Mouse (Mus musculus): ENCODE data around the gene Mrpl52. TPM values are rescaled to one million over a fixed set of nuclear protein-coding genes. Genes with fewer than 3 reads are reported as not detected.
A peak's percentile ranks its signal among the peaks of the same experiment; 100 is the strongest.

The Mrpl52 gene
- polyA plus RNA-seq, 1 experiment from 2014 or later: 218 TPM

GRCm38 (mm10) chr14:54413877-54414700, 12.6 kb upstream of the Mrpl52 start:
- peak; percentile 30; the same call in 1 of the 2 replicates for ATAC-seq (ENCODE audit: insufficient number of reproducible peaks, low FRiP score, low TSS enrichment, low read depth)
- no peaks in the 10 kb centered on the region for H3K27me3 ChIP-seq
- peak overlapping the region; percentile 25 for H3K4me3 ChIP-seq
- no peaks in the 10 kb centered on the region for H3K36me3 ChIP-seq
- 9% methylated on average over 18 of the region's 18 CpGs for WGBS
- peaks cover 38% of the 10 kb centered on the region for H3K4me1 ChIP-seq
- no peaks in the 10 kb centered on the region for H3K9me3 ChIP-seq
- H3K4me2 ChIP-seq: peak overlapping the region; percentile 46
- peak overlapping the region; percentile 23 for H3K27ac ChIP-seq
- H3K9ac ChIP-seq: no peak overlapping the region

- no peak overlapping the region for H3K4me2 ChIP-seq
- WGBS: 25% methylated on average over 13 of the region's 13 CpGs
- no peak for ATAC-seq (ENCODE audit: insufficient number of reproducible peaks, low FRiP score, low TSS enrichment, low read depth)
Observed at GRCm38 (mm10) chr14:54415241-54416020, 11.3 kb upstream of the Mrpl52 start.

GRCm38 (mm10) chr14:54416229-54416775, 10.4 kb upstream of the Mrpl52 start:
- Histone ChIP-seq H3K9ac (no peak overlapping the region), H3K4me2 (no peak overlapping the region), H3K9me3 (no peaks in the 10 kb centered on the region), H3K4me1 (peaks cover 29% of the 10 kb centered on the region), H3K36me3 (no peaks in the 10 kb centered on the region), H3K27me3 (no peaks in the 10 kb centered on the region), H3K4me3 (no peak overlapping the region), H3K27ac (no peak overlapping the region)
- no peak for ATAC-seq (ENCODE audit: insufficient number of reproducible peaks, low FRiP score, low TSS enrichment, low read depth)
- WGBS: 26% methylated on average over 5 of the region's 5 CpGs

More at GRCm38 (mm10) chr14:54415241-54416020, 11.3 kb upstream of the Mrpl52 start:
- H3K36me3 ChIP-seq: no peaks in the 10 kb centered on the region
- no peaks in the 10 kb centered on the region for H3K27me3 ChIP-seq
- no peak overlapping the region for H3K4me3 ChIP-seq
- H3K27ac ChIP-seq: no peak overlapping the region
- H3K9ac ChIP-seq: no peak overlapping the region
- H3K4me1 ChIP-seq: peaks cover 29% of the 10 kb centered on the region
- no peaks in the 10 kb centered on the region for H3K9me3 ChIP-seq

DNA sequence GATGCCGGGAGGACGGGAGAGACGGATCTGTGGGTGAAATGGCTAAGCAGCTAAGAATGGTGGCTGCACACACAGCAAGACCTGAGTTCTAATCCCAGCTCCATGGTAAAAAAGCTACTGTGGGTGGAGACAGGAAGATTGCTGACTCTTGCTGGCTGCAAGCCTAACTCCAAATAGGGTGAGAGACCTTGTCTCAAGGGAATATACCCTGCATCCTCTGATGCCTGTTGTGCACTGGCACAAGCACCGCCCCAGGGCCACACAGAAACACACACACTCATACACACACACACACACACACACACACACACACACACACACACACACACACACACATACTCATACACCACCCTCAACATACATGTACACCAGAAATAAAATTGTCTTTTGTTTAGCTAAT, 9.9 kb upstream of the Mrpl52 start:
- Histone ChIP-seq H3K27ac (no peak overlapping the region), H3K4me3 (no peak overlapping the region), H3K9me3 (no peaks in the 10 kb centered on the region), H3K27me3 (no peaks in the 10 kb centered on the region), H3K4me2 (no peak overlapping the region), H3K4me1 (peaks cover 29% of the 10 kb centered on the region), H3K36me3 (no peaks in the 10 kb centered on the region), H3K9ac (no peak overlapping the region)
- 69% methylated on average over 4 of the region's 4 CpGs for WGBS
- ATAC-seq (ENCODE audit: insufficient number of reproducible peaks, low FRiP score, low TSS enrichment, low read depth): no peak

- no peak within 1 kb of the TSS for H3K9ac ChIP-seq
- H3K4me2 ChIP-seq: peak within 1 kb of the TSS; percentile 1; the same call in 1 of the 2 replicates
- H3K36me3 ChIP-seq: no peaks in the 10 kb centered on the region
- no peak within 1 kb of the TSS for H3K4me3 ChIP-seq
- H3K27ac ChIP-seq: no peak within 1 kb of the TSS
- H3K27me3 ChIP-seq: no peaks in the 10 kb centered on the region
- no peak for ATAC-seq (ENCODE audit: insufficient number of reproducible peaks, low FRiP score, low TSS enrichment, low read depth)
- H3K4me1 ChIP-seq: peaks cover 29% of the 10 kb centered on the region
- no peaks in the 10 kb centered on the region for H3K9me3 ChIP-seq
- 14% methylated on average over 19 of the region's 19 CpGs for WGBS
Observed at GRCm38 (mm10) chr14:54417623-54418081, 9.1 kb upstream of the Mrpl52 start, which contains the start of gene Slc7a7. Slc7a7 (minus strand) TSS chr14:54417780.

DNA sequence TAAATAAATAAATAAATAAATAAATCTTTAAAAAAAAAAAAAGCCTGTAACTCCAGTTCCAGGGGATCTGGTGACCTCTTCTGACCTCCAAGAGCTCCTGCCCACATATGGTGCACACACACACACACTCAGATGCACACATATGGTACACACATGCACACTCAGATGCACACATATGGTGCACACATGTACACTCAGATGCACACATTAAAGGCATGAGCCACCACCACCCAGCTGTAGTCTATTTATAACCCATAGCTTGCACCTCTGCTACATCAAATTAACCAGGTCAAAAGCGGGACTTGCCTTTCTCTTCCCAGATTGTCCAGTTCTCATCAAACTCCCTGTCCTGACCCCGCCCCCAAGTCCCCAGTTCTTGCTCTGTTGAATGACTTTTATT, 5.7 kb upstream of the Mrpl52 start:
- Histone ChIP-seq H3K27ac (no peak overlapping the region), H3K9me3 (no peaks in the 10 kb centered on the region), H3K36me3 (no peaks in the 10 kb centered on the region), H3K4me2 (no peak overlapping the region), H3K4me3 (no peak overlapping the region), H3K9ac (no peak overlapping the region), H3K4me1 (peaks cover 7% of the 10 kb centered on the region), H3K27me3 (no peaks in the 10 kb centered on the region)
- 71% methylated on average over 2 of the region's 2 CpGs for WGBS
- ATAC-seq (ENCODE audit: insufficient number of reproducible peaks, low FRiP score, low TSS enrichment, low read depth): no peak; the same call in 1 of the 2 replicates

- no peak overlapping the region for H3K4me2 ChIP-seq
- H3K36me3 ChIP-seq: no peaks in the 10 kb centered on the region
- ATAC-seq (ENCODE audit: insufficient number of reproducible peaks, low FRiP score, low TSS enrichment, low read depth): no peak
- H3K9me3 ChIP-seq: no peaks in the 10 kb centered on the region
- H3K9ac ChIP-seq: no peak overlapping the region
- no peak overlapping the region for H3K4me3 ChIP-seq
- no peaks in the 10 kb centered on the region for H3K27me3 ChIP-seq
- no peak overlapping the region for H3K27ac ChIP-seq
- peaks cover 11% of the 10 kb centered on the region for H3K4me1 ChIP-seq
- WGBS: 69% methylated on average over 5 of the region's 5 CpGs
Observed at GRCm38 (mm10) chr14:54423406-54423805, 3.3 kb upstream of the Mrpl52 start.

- no peak overlapping the region for H3K9ac ChIP-seq
- H3K9me3 ChIP-seq: no peaks in the 10 kb centered on the region
- H3K27ac ChIP-seq: no peak overlapping the region
- H3K27me3 ChIP-seq: no peaks in the 10 kb centered on the region
- no peak overlapping the region for H3K4me3 ChIP-seq
- WGBS: 82% methylated on average over 1 of the region's 1 CpGs
- H3K4me1 ChIP-seq: peaks cover 19% of the 10 kb centered on the region
- H3K4me2 ChIP-seq: no peak overlapping the region
- no peak for ATAC-seq (ENCODE audit: insufficient number of reproducible peaks, low FRiP score, low TSS enrichment, low read depth)
- H3K36me3 ChIP-seq: peaks cover 6% of the 10 kb centered on the region
Observed at GRCm38 (mm10) chr14:54424634-54425033, 2.1 kb upstream of the Mrpl52 start.

DNA sequence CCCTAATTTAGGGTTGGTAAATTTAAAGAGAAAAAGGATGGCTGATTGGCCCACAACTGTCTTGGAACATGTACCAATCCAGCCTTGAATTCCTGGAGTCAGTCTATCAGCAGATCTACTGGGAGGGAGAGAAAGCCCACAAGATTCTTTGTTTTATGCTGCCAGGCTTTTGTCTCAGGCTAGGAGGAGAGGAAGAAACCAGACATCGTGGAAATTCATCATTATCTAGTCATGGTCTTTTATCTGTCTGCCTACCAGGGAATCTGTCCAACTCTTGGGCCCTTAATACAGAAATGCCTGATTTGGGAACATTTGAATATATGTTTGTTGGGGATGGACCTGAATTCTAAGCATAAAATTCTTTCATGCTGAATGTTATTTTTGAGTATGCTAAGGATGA, 1.2 kb upstream of the Mrpl52 start:
- H3K4me3 ChIP-seq: no peak overlapping the region
- 85% methylated on average over 1 of the region's 1 CpGs for WGBS
- H3K4me1 ChIP-seq: peaks cover 28% of the 10 kb centered on the region
- no peak for ATAC-seq (ENCODE audit: insufficient number of reproducible peaks, low FRiP score, low TSS enrichment, low read depth)
- H3K9me3 ChIP-seq: no peaks in the 10 kb centered on the region
- H3K9ac ChIP-seq: no peak overlapping the region
- no peak overlapping the region for H3K27ac ChIP-seq
- H3K36me3 ChIP-seq: peaks cover 8% of the 10 kb centered on the region
- no peak overlapping the region for H3K4me2 ChIP-seq
- H3K27me3 ChIP-seq: no peaks in the 10 kb centered on the region

DNA sequence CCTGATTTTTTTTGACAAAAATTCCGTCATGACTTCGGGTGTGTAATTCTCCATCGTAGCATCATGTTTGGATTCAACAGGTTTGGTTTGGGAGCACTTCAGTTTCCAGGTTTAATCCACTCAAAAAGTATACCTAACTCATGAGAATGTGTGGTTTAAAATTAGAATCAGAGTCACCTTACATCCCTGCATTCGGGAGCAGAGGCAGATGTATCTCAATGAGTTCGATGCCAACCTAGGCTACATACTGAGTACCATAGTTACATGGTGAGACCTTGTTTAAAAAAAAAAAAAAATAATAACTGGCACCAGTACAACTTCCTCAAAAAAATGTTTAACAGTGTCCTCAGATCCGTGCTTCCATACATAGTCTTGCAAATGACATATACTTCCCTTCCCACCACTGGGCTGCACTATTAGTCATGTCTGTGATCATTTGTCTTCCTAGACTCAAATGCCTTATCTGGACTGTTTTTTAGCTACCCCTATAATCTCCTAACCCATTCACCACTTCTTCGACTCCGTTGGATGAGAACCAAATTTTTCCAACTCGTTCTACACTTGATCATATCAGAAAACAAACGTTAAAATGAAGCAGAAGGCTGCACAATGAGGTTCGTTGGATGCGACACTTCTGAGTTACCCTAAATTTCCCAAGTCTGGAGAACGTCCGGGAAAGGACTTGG, 563 bp upstream of the Mrpl52 start:
- no peak for ATAC-seq (ENCODE audit: insufficient number of reproducible peaks, low FRiP score, low TSS enrichment, low read depth)
- Histone ChIP-seq H3K27ac (peak overlapping the region; percentile 91), H3K9ac (peak overlapping the region; percentile 76), H3K27me3 (no peaks in the 10 kb centered on the region), H3K36me3 (peaks cover 8% of the 10 kb centered on the region), H3K9me3 (no peaks in the 10 kb centered on the region), H3K4me2 (peak overlapping the region; percentile 54), H3K4me1 (peaks cover 31% of the 10 kb centered on the region), H3K4me3 (peak overlapping the region; percentile 95)
- WGBS: 30% methylated on average over 14 of the region's 14 CpGs

DNA sequence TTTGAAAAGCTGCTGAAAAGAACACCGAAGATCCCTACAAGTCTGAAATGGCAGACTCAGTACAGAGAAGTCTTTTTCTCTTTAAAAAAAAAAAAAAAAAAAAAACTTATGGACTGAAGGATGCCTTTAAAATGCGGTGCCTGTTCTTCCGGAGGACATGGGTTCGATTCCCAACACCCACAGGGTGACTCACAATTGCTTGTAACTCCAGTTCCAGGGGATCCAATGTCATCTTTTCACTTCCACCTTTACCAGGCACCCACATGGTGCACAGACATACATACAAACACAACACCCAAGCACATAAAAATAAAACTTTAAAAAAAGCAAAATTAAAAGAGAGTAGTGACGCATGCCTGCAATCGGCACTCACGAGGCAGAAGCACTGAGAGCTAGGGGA, 987 bp downstream of the Mrpl52 start:
- WGBS: 85% methylated on average over 7 of the region's 7 CpGs
- H3K9ac ChIP-seq: no peak overlapping the region
- H3K9me3 ChIP-seq: no peaks in the 10 kb centered on the region
- peaks cover 31% of the 10 kb centered on the region for H3K4me1 ChIP-seq
- no peak overlapping the region for H3K27ac ChIP-seq
- H3K27me3 ChIP-seq: no peaks in the 10 kb centered on the region
- H3K36me3 ChIP-seq: peaks cover 8% of the 10 kb centered on the region
- peak overlapping the region; percentile 95 for H3K4me3 ChIP-seq
- peak overlapping the region; percentile 54 for H3K4me2 ChIP-seq
- no peak for ATAC-seq (ENCODE audit: insufficient number of reproducible peaks, low FRiP score, low TSS enrichment, low read depth)
